Mouse (Mus musculus) hindbrain, embryonic 13.5 days (tissue): ENCODE data around the gene Tsen34. TPM values are rescaled to one million over a fixed set of nuclear protein-coding genes. Genes with fewer than 3 reads are reported as not detected.
"Not testable (repeated sequence)": the region's sequence is repeated elsewhere in the genome, so short reads cannot be mapped to it uniquely, and the experiment has no call there.

Experiments
- ATAC-seq: fragments of 200-750 bp; cut with Nextera tagmentation; 2 replicates; pipeline ENCODE4 v1.8.0; 2017; ENCODE audit warnings: moderate TSS enrichment; ENCODE audit not compliant: low FRiP score
- H3K27ac ChIP-seq: fragments of 300-500 bp; sonication (generic); 2 replicates; pipeline ENCODE4 v1.5.1; 2015; ENCODE audit warnings: inconsistent platforms, mild to moderate bottlenecking, moderate library complexity
- H3K27me3 ChIP-seq: fragments of 300-500 bp; sonication (generic); 2 replicates; pipeline ENCODE4 v1.6.1; 2015; ENCODE audit warnings: mild to moderate bottlenecking, inconsistent platforms
- H3K36me3 ChIP-seq: fragments of 300-500 bp; sonication (generic); 2 replicates; pipeline ENCODE4 v1.6.1; 2015; ENCODE audit warnings: mild to moderate bottlenecking, inconsistent platforms
- H3K4me1 ChIP-seq: fragments of 300-500 bp; sonication (generic); replicated peaks from 2 replicates; pipeline ENCODE4 v1.6.1; 2015; ENCODE audit warnings: inconsistent platforms
- H3K4me2 ChIP-seq: fragments of 300-500 bp; sonication (generic); 2 replicates; pipeline ENCODE4 v1.6.1; 2015; ENCODE audit warnings: inconsistent platforms, mild to moderate bottlenecking, moderate library complexity
- H3K4me3 ChIP-seq: fragments of 300-500 bp; sonication (generic); 2 replicates; pipeline ENCODE4 v1.5.1; 2015; ENCODE audit warnings: mild to moderate bottlenecking, inconsistent platforms
- H3K9ac ChIP-seq: fragments of 300-500 bp; sonication (generic); 2 replicates; pipeline ENCODE4 v1.6.1; 2015; ENCODE audit warnings: mild to moderate bottlenecking, inconsistent platforms
- H3K9me3 ChIP-seq: fragments of 300-500 bp; sonication (generic); 2 replicates; pipeline ENCODE4 v1.6.1; 2016; ENCODE audit warnings: inconsistent platforms
- WGBS: fragments of 180-500 bp; shearing (Covaris S2); methylation state at CpG from one replicate; pipeline ENCODE4 v1.1.7; 2015; 5-methylcytosine and 5-hydroxymethylcytosine counted together
- microRNA-seq: library from miRNA; unstranded; fragments of <30 nt; microRNA quantifications from one replicate; pipeline ENCODE4, GENCODE M21; 2016
- polyA plus RNA-seq: library from polyadenylated mRNA; unstranded; fragments of >200 nt; fragmentation: Nextera tagmentation; extraction: Ambion mirVana; gene quantifications from 2 replicates; pipeline ENCODE4 v1.2.1, GENCODE M21; 2015

Tsen34 gene
- polyA plus RNA-seq, 1 experiment from 2014 or later: 233 TPM

DNA sequence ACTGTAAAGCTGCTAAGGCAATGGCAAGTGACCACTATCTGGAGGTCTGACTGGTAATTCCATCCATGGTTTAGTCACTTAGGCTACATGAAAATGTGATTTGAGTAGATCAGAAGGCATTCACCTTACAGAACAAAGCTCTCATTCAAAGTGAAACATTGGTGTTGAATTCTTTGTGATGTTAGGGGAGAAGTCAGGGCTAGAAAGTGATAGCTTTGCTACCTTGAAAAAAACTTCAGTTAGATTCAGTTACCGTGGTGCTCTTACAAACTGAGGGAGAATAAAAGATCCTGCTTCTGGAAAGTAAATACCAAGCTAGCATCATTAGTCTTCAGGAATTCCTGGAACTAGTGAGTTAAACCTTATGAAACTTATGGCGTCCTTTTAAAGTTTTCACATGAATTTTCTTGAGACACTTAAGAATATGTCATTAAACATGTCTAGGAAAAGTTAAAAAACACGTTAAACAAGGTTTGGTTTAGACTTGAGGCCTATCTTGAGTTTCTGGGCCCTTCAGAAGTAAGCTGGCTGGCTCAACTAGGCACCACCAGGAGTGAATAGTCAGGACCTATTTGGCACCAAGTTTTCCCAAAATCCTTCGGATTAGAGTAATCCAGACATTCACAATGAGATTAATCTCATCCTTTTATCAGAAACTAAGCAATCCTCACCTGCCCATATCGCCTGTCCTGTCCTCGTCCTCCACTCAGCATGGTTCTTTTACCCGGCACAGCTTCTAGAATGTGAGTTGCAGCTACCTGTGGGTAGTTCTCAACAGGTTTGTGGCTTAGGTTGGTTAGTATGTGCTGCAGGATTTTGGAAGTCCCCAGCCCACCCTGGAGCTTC lies 15.1 kb downstream of the Tsen34 start:
- 25% methylated on average over 7 of the region's 7 CpGs for WGBS
- no peak for ATAC-seq

DNA sequence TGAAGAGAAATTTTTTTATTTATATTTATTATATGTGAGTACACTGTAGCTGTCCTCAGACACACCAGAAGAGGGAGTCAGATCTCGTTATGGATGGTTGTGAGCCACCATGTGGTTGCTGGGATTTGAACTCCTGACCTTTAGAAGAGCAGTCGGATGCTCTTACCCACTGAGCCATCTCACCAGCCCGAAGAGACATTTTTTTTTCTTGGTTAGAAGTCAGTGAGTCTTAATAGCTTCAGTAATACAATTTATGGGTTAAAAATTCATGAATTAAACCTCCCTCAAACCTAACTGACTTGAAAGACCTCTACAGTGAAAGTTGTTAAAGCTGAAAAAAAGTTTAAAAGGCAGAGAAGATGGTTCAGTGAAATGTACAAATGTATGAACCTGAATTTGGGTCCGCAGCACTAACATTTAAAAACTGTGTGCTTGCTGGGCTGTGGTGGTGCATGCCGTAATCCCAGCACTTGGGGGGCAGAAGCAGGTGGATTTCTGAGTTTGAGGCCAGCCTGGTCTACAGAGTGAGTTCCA lies 15.9 kb downstream of the Tsen34 start:
- not testable (repeated sequence) for H3K9ac ChIP-seq, ATAC-seq, H3K4me2 ChIP-seq, H3K9me3 ChIP-seq, H3K27ac ChIP-seq, H3K4me3 ChIP-seq, H3K27me3 ChIP-seq
- Histone ChIP-seq H3K4me1 (peaks cover 22% of the 10 kb centered on the region), H3K36me3 (peaks cover 21% of the 10 kb centered on the region)
- 35% methylated on average over 5 of the region's 5 CpGs for WGBS

More for the DNA sequence above, 15.1 kb downstream of the Tsen34 start:
- Histone ChIP-seq H3K27ac (no peak overlapping the region), H3K9me3 (no peaks in the 10 kb centered on the region), H3K27me3 (no peaks in the 10 kb centered on the region), H3K4me1 (peaks cover 22% of the 10 kb centered on the region), H3K36me3 (peaks cover 21% of the 10 kb centered on the region), H3K9ac (no peak overlapping the region), H3K4me3 (no peak overlapping the region), H3K4me2 (no peak overlapping the region)

DNA sequence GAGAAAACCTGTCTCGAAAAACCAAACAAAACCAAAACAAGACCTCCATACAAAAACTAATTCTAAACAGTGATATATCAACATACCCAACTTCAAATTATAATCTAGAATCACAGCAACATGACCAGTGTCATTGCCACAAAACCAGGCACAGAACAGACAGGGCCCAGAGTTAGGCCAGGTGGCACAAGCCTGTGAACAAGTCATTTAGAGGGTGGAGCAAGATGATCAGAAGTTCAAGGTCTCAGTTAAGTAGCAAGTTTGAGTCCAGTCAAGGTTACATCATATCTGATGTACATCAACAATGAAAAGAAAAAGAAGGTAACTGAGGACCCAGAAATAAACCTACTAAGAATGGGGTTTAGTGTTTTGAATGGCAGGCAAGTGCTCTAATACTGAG lies 16.3 kb downstream of the Tsen34 start:
- 79% methylated on average over 1 of the region's 1 CpGs for WGBS
- H3K27ac ChIP-seq: no peak overlapping the region
- no peaks in the 10 kb centered on the region for H3K9me3 ChIP-seq
- H3K4me3 ChIP-seq: no peak overlapping the region
- ATAC-seq: no peak
- no peaks in the 10 kb centered on the region for H3K27me3 ChIP-seq
- no peak overlapping the region for H3K9ac ChIP-seq
- H3K4me2 ChIP-seq: no peak overlapping the region
- peaks cover 21% of the 10 kb centered on the region for H3K36me3 ChIP-seq
- peaks cover 22% of the 10 kb centered on the region for H3K4me1 ChIP-seq

DNA sequence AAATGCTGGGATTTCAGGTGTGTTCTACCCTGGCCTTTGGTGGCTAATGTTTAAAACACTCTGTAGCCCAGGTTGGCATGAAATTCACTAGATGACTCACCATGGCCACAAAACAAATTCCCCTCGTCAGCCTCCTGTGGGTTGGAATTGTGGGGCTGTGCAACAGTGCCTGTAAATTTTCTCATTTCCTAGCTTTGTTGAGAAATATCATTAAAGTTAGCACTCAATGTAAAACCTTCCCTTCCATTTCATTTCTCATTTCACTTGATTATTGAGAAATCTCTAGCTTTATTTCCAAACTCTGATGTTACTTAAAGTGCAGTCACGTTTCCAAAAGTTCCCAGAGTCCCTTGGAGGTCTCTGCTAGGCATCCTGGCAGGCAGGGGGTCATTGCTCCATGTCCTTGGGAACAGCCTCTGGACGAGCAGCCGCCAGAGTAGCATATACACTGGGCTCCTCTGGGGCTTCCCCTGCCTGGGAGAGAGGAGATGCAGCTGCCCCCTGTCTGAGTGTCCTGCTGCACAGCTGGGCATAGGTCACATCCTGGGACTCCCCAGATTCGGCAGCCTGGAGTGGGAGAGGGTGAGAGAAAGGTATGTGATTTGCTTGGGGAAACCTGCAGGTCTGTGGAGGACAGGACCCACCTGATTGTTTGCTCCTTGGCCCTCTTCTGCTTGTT lies 19.7 kb downstream of the Tsen34 start:
- no peaks in the 10 kb centered on the region for H3K9me3 ChIP-seq
- H3K4me1 ChIP-seq: no peaks in the 10 kb centered on the region
- H3K36me3 ChIP-seq: peaks cover 3% of the 10 kb centered on the region; the same call in 1 of the 2 replicates
- no peak overlapping the region for H3K4me2 ChIP-seq
- no peak overlapping the region for H3K9ac ChIP-seq
- H3K27me3 ChIP-seq: no peaks in the 10 kb centered on the region
- no peak overlapping the region for H3K4me3 ChIP-seq
- no peak overlapping the region for H3K27ac ChIP-seq
- ATAC-seq: no peak
- 37% methylated on average over 5 of the region's 5 CpGs for WGBS

DNA sequence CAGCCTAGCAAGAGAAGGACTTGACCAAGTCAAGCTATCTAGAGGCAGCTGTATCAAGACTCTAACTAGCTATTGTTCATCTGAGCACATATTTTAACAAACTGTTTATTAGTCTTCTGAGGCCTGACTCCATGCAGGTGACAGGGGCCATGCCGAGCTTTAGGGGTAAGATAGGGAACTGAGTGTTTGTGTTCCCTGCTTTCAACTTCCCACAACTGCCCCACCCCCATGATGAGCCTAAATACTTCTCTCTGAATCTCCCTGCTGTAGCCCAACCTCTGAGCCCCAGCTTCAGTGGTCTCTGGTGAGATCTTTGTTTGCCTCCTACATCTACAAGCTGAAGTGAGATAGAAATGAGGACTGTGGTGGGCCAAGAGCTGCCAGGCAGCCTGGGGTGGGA lies 22.6 kb downstream of the Tsen34 start:
- no peak overlapping the region for H3K27ac ChIP-seq
- 61% methylated on average over 1 of the region's 1 CpGs for WGBS
- H3K36me3 ChIP-seq: no peaks in the 10 kb centered on the region
- H3K27me3 ChIP-seq: no peaks in the 10 kb centered on the region
- no peaks in the 10 kb centered on the region for H3K4me1 ChIP-seq
- no peak for ATAC-seq
- H3K4me2 ChIP-seq: no peak overlapping the region
- no peak overlapping the region for H3K9ac ChIP-seq
- H3K4me3 ChIP-seq: no peak overlapping the region
- H3K9me3 ChIP-seq: no peaks in the 10 kb centered on the region

DNA sequence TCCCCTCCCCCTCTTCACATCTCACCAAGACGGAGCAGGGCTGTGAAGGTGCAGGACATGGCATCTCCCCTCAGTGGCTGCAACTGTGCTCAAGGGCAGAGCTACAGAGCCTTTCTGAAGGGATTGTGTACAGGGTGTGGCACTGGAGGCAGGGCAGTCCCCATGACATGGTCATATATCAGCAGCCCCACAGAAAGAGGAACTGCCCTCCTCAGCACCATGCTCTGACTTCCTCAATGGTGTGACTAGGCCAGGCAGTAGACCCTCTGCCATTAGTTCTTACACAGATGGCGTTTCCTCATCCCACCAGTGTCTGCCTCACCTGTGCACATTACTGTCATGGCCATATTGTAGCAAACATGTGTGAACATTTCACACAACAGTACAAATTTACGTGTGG lies 27.6 kb downstream of the Tsen34 start, which contains the start of gene Pirb:
TSS of gene Pirb (minus strand) at position 124 of the 400 bp plus-strand sequence.
- H3K27ac ChIP-seq, H3K9ac ChIP-seq, H3K4me1 ChIP-seq, ATAC-seq, H3K9me3 ChIP-seq, H3K36me3 ChIP-seq, H3K4me2 ChIP-seq, H3K4me3 ChIP-seq, H3K27me3 ChIP-seq: not testable (repeated sequence)
- 50% methylated on average over 1 of the region's 3 CpGs for WGBS

DNA sequence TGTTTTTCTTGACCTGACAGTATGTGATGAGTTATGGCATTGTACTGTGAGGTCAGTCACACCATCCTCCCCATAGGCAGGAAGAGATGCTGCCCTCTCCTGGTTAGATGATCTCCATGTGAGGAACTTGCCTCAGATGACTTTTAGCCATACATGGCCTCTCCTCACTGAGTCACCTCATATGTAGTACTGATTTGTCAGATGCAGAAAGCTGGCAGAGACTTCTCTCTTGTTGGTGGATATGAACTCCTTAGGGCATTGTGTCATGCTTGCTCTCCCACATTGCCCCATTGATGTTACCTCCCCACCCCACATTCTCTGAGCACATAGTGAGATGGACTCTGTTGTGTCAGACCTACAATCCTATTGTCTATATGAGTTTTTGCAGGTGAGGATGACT lies 32.8 kb downstream of the Tsen34 start:
- H3K9me3 ChIP-seq, ATAC-seq, H3K27ac ChIP-seq, H3K4me1 ChIP-seq, H3K4me2 ChIP-seq, H3K36me3 ChIP-seq, H3K4me3 ChIP-seq, H3K27me3 ChIP-seq, H3K9ac ChIP-seq: not testable (repeated sequence)

DNA sequence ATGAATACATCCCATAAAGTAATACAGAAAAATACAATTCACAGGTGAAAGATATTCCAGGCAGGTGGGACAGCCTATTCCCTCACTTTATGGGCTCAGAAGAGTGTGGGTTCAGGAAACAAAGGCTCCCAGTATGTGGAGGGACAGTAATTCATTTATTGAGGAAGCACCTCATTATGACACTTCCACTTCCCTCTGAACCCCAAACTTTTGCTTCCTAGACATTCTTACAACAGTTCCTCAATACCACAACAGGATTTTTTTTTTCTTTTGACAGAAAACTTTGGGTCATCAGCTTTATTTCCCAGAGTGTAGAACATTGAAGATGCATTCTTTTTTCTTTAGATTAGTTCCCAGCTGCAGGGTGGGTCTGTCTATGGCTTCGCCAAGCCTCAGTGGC lies 40.0 kb downstream of the Tsen34 start:
- ATAC-seq, H3K9me3 ChIP-seq, H3K9ac ChIP-seq, H3K4me1 ChIP-seq, H3K27ac ChIP-seq, H3K4me3 ChIP-seq, H3K36me3 ChIP-seq, H3K4me2 ChIP-seq, H3K27me3 ChIP-seq: not testable (repeated sequence)
- no CpG with 5 or more reads among the region's 1 CpGs for WGBS

Small RNA genes within 50 kb of the gene (microRNA-seq; reads per million reads assigned to microRNA genes)
- gene Mir3572: 2.6 reads per million, percentile 3 among the genes with 10 or more reads in this experiment

Other genes starting within 250 kb of the Tsen34 start
- not detected in 2 replicates for gene Tarm1, start 190.2 kb upstream of the Tsen34 start, polyA plus RNA-seq
- gene Oscar, start 76.7 kb upstream of the Tsen34 start, polyA plus RNA-seq: 0.35 and 0.39 TPM in 2 replicates
- gene Ndufa3, start 75.5 kb upstream of the Tsen34 start, polyA plus RNA-seq: 481 and 487 TPM in 2 replicates
- gene Tfpt, start 62.9 kb upstream of the Tsen34 start, polyA plus RNA-seq: 32.9 and 37.4 TPM in 2 replicates
- 99.1 and 105 TPM in 2 replicates for gene Prpf31, start 62.9 kb upstream of the Tsen34 start, polyA plus RNA-seq
- 47.1 and 49.9 TPM in 2 replicates for gene Cnot3, start 47.6 kb upstream of the Tsen34 start, polyA plus RNA-seq
- gene Leng1, start 27.0 kb upstream of the Tsen34 start, polyA plus RNA-seq: 15.8 and 16.3 TPM in 2 replicates
- gene Tmc4, start 15.3 kb upstream of the Tsen34 start, polyA plus RNA-seq: 4.7 and 5.8 TPM in 2 replicates
- 64.3 and 69.0 TPM in 2 replicates for gene Mboat7, start 660 bp downstream of the Tsen34 start, polyA plus RNA-seq
- 948 and 980 TPM in 2 replicates for gene Rps9, start 11.1 kb downstream of the Tsen34 start, polyA plus RNA-seq
- 0.25 and 0.32 TPM in 2 replicates for gene Pirb, start 27.5 kb downstream of the Tsen34 start, polyA plus RNA-seq
- gene Gm15448, start 132.8 kb downstream of the Tsen34 start, polyA plus RNA-seq: not detected in 2 replicates
- 0.06 TPM in 1 of 2 replicates, not detected in the other for gene Pira2, start 152.2 kb downstream of the Tsen34 start, polyA plus RNA-seq
- not detected in 2 replicates for gene Gm14548, start 205.3 kb downstream of the Tsen34 start, polyA plus RNA-seq
- gene Lilra6, start 222.6 kb downstream of the Tsen34 start, polyA plus RNA-seq: not detected in 2 replicates